Mouse (Mus musculus) right cerebral cortex, adult 18-20 months (tissue): ENCODE measurements around the gene Olfr304.
"Not testable (repeated sequence)": the region's sequence is repeated elsewhere in the genome, so short reads cannot be mapped to it uniquely, and the experiment has no call there.

Experiments used
- DNase-seq: peaks from one replicate; pipeline ENCODE4 v3.0.0; 2022; ENCODE audit warnings: mixed read lengths

Gene Olfr304

GRCm38 (mm10) chr7:86386558-86386957, at the start of gene Olfr304:
Gene Olfr304 (minus strand): TSS chr7:86386658.
- no peak for DNase-seq

GRCm38 (mm10) chr7:86403546-86403945, 17.1 kb upstream of the Olfr304 start, which contains the start of gene Olfr301:
Gene Olfr301 (plus strand): TSS chr7:86403846.
- DNase-seq: no peak

GRCm38 (mm10) chr7:86397689-86398088, 11.2 kb upstream of the Olfr304 start, which contains the start of gene Olfr303:
Gene Olfr303 (minus strand): TSS chr7:86397789.
- DNase-seq: no peak

- DNase-seq: no peak
Observed at GRCm38 (mm10) chr7:86385769-86386168, 689 bp downstream of the Olfr304 start.

- DNase-seq: no peak
Observed at GRCm38 (mm10) chr7:86366828-86367227, 19.6 kb downstream of the Olfr304 start, which contains the start of gene Olfr305. Gene Olfr305 (minus strand): TSS chr7:86366928.

GRCm38 (mm10) chr7:86346296-86346695, 40.2 kb downstream of the Olfr304 start:
- DNase-seq: not testable (repeated sequence)

- no peak for DNase-seq
Observed at GRCm38 (mm10) chr7:86344253-86344652, 42.2 kb downstream of the Olfr304 start.

- no peak for DNase-seq
Observed at GRCm38 (mm10) chr7:86342881-86343565, 43.4 kb downstream of the Olfr304 start.

- no peak for DNase-seq
Observed at GRCm38 (mm10) chr7:86337486-86337885, 49.0 kb downstream of the Olfr304 start, which contains the start of gene Olfr307. Gene Olfr307 (minus strand): TSS chr7:86337586.
